Mouse (Mus musculus): ENCODE data around the gene Slx1b.

- 0 out of 2 replicates have a peak, but pooled peaks have one; percentile 25 for TF ChIP-seq CTCF (IDR thresholded peaks at IDR 0.05)
- TF ChIP-seq EP300 (IDR thresholded peaks at IDR 0.05): no peak
Measured at GRCm38 (mm10) chr7:126704121-126704980, 8.8 kb upstream of the Slx1b start.
